Mouse (Mus musculus) heart, postnatal 0 days (tissue): ENCODE measurements at regions not wholly inside any gene's neighbourhood (a gene's known extent, or its start where the extent isn't known, plus 50 kb on each side); places are given as distances from the start of the nearest gene placed in this dataset.

Experiments used
- CTCF ChIP-seq: IDR thresholded peaks from 2 replicates; pipeline ENCODE4 v1.5.1; 2016; ENCODE audit warnings: antibody characterized with exemption, control low read depth, low read depth
- EP300 ChIP-seq: IDR thresholded peaks from 2 replicates; pipeline ENCODE4 v1.6.1; 2016; ENCODE audit warnings: antibody characterized with exemption, low read depth

DNA sequence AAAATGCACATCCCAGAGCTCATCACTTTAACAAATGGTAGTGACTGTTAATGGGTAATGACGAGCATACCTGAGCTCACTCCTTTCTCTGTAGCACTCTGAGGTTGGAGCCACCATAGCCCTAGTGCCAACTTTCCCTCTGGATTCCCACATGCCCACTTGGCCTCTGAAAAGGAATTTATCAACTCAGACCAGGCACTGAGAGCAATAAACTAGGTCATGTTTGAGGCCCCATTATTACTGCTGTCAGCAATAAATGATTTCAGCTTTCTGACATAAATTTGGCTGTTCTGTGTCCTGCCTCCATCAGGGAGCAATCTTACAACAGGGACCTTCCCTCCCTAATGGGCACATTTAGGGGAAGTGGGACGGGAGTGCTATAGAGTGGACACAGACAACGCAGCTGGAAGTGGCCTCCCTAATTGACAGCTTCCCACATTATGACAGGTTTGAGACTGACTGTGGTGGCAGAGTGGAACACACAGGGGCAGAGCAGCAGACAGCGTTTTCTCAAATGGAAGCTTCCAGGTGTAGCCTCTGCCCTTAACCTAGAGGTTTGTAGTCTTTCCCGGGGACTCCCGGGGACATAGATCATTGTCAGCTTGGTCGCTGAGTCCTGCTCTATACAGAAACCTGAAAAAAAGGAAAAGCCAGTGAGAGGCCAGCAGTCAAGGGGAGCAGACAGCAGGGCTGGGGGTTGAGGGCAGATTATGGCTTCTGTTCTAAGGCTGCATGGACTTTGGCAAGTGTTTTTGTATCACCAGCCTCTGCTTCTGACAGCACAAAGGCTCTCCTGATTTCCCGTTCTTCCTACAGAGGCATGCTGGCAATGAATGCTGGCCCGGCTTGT lies 160.0 kb upstream of the Rag2 start:
- TF ChIP-seq EP300 = no peak
- no peak for TF ChIP-seq CTCF
